Mouse (Mus musculus) layer of hippocampus, adult 9-10 months (tissue): ENCODE results near the gene Akap2.

Experiments
- DNase-seq: peaks from one replicate; pipeline ENCODE4 v3.0.0; 2022; ENCODE audit warnings: low spot score

Gene Akap2

DNA sequence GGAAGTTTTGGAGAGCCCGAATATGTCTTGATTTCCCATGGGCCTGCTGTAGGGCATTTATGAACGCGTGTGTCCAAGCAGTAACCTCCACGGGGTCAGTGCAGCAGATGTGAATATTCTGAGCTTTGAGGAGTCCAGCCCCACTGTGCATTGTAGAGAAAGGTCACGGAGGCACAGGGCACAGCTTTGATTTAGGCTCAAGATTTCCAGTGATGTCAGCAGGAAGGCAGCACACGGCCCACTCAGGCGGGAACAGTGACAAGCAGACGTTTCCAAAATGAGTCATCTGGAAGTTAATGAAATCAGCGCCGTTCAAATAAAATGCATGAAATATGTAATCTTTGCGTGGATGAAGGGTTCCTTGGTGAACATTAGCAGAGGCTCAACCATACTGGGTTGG is 40.5 kb downstream of the Akap2 start:
- DNase-seq: no peak

DNA sequence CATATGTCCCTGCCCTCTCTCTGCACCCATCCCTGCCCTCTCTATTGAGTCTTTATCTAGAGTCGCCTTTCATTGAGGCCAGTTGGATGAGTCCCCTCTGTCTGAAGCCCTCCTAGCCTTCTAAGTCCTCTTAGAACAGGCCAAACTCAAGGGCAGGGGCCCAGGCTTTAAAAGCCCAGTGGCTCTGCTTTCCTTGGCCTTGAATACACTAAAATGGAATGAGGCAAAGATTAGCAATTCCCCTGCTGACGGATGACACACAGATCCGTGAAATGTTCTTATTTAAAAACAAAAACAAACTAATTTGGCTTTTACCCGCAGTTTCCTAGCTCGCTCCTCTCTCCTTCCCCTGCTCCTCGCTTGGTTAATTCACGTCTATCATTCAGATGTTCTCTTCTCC is 45.0 kb downstream of the Akap2 start:
- no peak for DNase-seq

- DNase-seq: no peak
These were observed 46.9 kb downstream of the Akap2 start for GRCm38 (mm10) chr4:57764392-57764791.

- DNase-seq: no peak
These were observed 47.5 kb downstream of the Akap2 start for GRCm38 (mm10) chr4:57764926-57765325.

DNA sequence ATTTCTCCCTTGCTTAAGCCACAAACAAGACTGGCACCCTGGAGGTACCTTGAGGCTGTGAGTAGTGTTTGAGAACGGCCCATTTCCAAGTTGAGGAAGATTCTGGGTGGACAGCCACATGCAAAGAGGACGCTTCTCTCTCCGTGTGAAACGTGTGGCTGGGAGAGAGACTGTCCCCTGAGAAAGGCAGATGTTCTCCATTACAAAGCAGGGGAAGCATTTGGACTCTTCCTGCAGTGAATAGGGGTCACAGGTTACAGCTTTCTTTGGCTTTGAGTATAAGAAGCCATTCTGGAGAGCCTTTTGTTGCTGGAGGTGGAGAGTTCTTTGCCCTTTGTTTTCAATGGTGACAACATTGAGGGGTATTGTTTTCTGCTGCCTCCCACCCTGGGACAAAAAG is 48.3 kb downstream of the Akap2 start:
- no peak for DNase-seq

DNA sequence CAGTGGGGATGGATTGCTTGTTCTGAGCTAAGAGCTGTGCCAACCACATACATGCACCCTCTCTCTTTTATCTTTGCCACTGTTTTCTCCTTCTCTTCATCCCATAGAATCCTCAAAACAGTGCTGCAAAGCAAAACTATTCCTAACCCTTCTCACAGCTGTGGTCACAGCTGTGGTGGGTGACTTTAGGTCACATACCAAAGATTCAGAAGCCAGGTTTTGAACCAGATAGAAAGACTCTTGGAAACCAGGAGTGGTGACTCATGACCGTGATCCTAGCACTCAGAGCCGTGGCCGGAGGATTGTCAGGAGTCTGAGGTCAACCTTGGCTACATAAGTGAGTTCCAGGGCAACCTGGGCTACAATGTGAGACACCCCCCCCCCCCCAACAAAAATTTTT is 51.5 kb downstream of the Akap2 start:
- DNase-seq: no peak

DNA sequence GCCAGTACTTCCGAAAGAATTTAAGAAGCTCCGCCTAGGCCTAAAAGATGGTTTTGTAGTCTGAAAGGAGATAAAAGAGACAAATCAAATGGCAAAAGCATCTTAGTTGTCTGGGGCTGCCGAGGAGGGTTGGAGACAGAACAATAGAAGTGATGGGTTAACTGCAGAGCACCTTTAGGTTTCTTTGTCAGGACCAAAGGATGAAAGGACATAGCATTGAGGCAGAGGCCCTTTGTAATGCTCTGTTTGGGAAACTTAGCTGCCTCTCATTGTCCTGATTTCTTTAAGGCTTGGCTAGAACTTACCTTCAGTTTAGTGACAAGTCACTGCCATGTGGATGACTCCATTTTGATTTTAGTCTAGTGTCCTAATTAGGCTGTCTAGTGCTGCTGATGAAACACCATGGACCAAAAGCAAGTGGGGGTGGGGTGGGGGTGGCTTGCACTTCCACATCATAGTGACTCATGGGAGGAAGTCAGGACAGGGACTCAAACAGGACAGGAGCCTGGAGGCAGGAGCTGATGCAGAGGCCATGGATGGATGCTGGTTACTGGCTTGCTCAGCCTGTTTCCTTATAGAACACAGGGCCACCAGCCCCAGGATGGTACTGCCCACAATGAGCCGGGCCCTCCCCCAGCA is 52.8 kb downstream of the Akap2 start:
- no peak for DNase-seq

DNA sequence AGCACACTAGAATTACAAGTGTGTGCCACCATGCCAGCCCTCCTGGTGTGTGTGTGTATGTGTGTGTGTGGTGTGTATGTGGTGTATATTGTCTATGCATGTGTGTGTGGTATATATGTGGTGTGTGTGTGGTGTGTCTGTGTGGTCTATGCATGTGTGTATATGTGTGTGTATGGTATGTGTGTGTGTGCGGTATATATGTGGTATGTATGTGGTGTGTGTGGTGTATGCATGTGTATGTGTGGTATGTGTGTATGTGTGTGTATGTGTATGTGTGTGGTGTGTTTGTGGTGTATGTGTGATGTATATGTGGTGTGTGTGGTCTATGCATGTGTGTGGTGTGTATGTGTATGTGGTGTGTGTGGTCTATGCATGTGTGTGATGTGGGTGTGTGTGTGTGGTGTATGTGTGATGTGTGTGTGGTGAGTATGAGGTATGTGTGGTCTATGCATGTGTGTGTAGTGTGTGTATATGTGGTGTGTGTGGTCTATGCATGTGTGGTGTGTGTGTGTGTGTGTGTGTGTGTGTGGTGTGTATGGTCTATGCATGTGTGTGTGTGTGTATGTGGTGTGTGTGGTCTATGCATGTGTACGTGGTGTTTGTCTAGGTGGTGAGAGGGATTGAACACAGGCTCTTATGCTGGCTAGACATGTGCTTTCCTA is 54.2 kb downstream of the Akap2 start:
- no peak for DNase-seq

- no peak for DNase-seq
These were observed 55.5 kb downstream of the Akap2 start for GRCm38 (mm10) chr4:57772851-57773510.

DNA sequence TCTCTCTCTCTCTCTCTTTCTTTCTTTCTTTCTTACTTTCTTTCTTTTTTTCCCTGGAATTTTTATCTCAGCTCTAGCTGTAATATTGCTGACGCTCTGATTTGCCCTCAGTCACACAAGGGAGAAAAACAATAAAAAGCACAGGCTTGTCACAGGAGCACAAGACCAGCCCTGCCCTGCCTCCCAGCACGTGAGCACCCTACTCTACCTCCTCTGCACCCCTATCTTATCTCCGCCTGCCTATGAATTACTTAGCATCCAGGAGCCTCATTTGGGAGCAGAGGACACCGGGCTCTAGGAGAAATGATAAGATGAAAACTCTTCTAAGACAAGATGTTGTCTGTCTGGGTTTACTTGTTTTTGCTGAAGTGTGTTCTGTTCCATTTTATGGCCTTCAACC is 57.1 kb downstream of the Akap2 start:
- no peak for DNase-seq

DNA sequence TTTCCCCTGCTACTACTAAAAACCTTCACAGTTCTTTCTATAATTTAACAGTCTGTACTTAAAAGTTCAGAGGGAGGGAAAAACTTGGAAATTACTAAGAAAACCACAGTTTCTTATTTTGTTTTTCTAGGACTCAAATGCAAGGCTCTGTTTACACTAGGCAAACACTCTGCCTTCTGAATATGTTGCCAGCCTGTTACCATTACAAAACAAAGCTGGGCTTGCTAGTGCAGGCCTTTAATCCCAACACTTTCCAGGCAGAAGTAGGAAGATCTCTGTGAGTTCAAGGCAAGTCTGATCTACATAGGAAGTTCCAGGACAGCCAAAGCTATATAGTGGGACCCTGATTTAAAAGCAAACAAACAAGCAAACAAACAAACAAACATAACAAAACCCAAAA is 58.1 kb downstream of the Akap2 start:
- no peak for DNase-seq

DNA sequence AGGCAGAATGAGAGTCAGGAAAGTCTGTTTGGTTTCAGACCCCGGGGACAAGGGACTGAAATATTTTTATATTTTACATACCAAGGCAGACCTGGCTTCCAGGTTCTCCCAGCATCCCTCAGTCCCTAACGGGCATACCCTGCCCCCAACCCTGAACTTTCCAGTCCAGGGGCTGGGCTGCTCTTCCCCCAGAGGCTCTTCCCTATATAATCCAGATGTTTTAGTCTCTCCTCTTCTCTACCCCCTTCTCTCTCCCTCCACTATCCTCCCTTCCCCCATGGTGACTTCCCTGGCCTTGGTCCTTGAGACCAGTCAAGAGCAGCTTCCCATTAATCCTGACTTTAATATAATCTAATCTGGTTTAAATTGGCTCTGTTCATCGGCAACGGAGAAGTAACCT is 62.9 kb downstream of the Akap2 start:
- no peak for DNase-seq

- DNase-seq: no peak
These were observed 63.6 kb downstream of the Akap2 start for GRCm38 (mm10) chr4:57780833-57781641.

DNA sequence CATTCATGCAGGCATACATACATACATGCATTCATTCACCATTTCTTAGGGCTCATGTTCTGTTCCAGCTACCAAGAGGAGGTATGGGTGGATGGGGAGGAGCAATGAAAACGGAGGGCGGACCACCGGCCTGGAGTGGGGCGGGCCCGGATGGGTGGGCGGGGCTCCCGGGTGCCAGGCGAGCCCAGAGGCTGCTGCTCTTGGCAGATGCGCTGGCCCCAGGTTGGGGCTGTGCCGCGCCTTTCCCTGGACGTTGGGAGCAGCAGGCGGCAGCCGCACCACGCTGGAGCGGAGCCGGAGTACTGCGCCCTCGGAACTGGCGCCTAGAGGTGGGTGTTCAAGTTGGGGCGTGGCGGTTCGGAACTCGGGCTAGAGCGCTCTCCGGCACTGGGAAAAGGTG is 64.5 kb downstream of the Akap2 start:
- no peak for DNase-seq

GRCm38 (mm10) chr4:57782549-57783390 is 65.3 kb downstream of the Akap2 start:
- no peak for DNase-seq

- no peak for DNase-seq
These were observed 65.9 kb downstream of the Akap2 start for GRCm38 (mm10) chr4:57783391-57783770.

GRCm38 (mm10) chr4:57783853-57784600 is 66.6 kb downstream of the Akap2 start:
- no peak for DNase-seq

GRCm38 (mm10) chr4:57788709-57789108 is 71.3 kb downstream of the Akap2 start:
- DNase-seq: no peak

- no peak for DNase-seq
These were observed 71.7 kb downstream of the Akap2 start for GRCm38 (mm10) chr4:57789118-57789517.

GRCm38 (mm10) chr4:57793989-57794388 is 76.5 kb downstream of the Akap2 start:
- DNase-seq: no peak

GRCm38 (mm10) chr4:57794547-57794946 is 77.1 kb downstream of the Akap2 start:
- no peak for DNase-seq
